Mouse (Mus musculus) embryo, embryonic 9.5 days (tissue): ENCODE results near the gene Fam241b.
"Not testable (repeated sequence)": the region's sequence is repeated elsewhere in the genome, so short reads cannot be mapped to it uniquely, and the experiment has no call there.

ENCODE experiments used
- DNase-seq: peaks from one replicate; pipeline ENCODE4 v3.0.0-alpha.2; 2017; ENCODE audit errors: extremely low spot score

Gene Fam241b

DNA sequence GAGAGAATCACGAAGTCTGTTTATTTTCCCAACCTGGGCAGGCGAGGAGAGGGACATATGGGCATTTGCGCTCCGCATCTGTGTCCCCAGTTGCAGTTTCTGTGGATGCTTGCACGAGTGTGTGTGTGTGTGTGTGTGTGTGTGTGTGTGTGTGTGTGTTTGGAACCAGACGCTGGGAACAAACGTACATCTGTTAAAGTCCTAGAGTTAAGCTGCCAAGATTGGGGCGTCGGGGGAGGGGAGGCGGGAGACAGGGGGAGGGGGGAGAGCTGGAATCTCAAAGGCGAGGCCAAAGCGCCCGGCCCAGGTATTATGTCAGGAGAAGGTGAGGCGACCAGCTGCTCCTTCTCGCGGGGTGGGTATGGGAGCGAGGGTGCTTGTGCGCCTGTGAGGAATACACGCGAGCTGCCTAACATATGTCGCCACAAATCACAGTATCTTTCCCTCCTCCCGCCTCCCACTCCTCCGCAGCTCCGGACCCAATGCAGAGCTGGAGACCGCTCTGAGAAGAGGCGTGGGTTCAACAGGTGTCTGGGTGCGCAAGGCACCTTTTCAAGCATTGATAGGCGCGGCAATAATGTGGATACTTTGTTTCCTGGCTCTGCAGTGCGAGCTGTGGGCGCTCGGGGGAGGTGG is 15.3 kb downstream of the Fam241b start:
- no peak for DNase-seq

DNA sequence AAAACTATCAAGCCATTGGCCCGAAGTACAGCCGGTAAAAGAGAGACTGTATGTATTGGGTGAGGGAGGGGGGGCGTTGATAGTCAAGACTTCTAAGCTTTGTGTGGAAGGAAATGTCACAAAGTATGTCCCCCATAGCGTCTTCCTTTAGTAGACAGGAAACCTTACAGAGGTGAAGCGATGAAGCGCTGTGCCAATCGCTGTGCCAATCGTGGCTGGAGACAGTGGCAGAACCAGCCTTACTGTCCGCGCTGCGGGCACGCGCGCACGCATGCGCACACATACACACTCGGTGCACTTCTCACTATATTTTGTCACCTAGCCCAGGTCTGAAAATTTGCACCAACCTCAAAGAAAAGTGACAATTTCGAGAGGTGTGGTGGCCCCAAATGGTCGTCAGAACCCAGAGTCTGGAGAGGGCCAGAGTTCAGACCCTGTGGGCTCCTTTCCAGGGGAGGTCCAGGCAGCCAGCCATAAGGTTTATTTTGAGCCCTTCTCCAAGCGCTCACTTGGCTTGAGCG is 15.9 kb downstream of the Fam241b start:
- no peak for DNase-seq

DNA sequence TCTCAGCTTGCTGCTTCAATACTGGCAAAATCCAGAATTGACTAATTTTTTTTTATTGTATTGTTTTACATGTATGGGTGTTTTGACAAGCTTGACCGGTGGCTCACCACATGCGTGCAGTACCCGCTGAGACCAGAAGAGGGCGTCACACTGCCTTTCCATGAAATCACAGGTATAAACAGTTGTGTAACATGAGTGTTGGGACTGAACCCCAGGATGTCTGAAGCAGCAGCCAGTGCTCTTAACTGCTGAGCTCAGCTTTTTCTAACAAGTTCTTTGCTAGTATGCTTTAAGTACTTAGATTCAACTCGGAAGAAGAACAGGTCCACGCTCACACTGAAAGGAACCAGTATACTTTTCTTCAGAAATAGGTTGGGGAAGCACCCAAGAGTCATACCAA is 16.6 kb downstream of the Fam241b start:
- DNase-seq, result no peak

DNA sequence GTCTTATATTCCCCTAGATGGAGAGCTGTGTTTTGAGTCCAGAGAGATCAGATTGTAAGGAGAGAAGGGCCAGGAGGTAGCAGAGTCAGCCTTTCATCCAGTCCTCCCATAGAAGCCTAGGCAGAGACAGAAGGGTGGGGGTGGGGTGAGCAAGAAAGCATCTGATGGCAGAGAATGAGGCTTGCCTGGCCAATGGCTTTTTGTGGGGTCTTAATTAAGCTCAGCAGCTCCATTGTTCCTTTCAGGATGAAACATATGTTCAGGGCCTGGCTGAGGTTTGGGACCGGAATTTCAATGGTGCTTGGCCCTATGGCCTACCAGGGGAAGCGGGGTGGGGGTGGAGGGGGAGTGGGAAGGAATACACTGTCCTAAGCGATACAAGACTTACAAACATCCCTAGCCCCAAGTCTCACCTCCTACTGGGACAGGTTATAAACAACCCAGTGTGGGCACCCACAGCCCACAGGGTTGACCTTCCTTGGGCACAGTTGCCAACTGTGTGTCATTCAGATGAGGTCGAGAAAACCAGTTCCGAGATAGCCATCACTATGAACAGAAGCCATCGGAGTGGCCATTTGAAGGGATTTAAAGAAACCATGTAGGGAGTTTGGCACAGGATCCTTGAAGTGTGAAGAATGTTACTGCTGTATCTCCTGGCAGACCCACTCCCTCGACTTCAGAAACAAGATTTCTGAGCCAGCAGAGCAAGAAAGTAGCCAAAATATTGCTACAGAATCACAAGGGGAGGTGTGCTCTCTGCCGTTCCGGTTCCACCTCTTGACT is 29.7 kb downstream of the Fam241b start:
- DNase-seq, result no peak

DNA sequence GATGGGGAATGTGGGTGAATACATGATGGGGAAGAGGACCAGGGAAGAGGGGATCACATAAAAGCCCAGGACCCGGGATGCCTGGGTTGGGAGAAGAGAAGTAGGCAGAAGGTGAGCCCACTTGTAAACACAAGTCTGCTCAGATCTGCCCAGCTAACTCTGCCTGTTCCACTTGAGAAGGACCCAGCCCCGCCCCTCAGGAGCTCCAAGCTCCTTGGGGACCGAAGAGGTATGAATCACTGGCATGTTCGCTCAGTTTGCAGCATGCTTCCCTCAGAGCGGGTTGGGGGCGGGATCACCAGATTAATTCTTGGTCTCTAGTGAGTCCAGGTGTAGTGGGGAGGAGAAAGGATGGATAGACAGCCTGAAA is 32.5 kb downstream of the Fam241b start:
- DNase-seq, result no peak

DNA sequence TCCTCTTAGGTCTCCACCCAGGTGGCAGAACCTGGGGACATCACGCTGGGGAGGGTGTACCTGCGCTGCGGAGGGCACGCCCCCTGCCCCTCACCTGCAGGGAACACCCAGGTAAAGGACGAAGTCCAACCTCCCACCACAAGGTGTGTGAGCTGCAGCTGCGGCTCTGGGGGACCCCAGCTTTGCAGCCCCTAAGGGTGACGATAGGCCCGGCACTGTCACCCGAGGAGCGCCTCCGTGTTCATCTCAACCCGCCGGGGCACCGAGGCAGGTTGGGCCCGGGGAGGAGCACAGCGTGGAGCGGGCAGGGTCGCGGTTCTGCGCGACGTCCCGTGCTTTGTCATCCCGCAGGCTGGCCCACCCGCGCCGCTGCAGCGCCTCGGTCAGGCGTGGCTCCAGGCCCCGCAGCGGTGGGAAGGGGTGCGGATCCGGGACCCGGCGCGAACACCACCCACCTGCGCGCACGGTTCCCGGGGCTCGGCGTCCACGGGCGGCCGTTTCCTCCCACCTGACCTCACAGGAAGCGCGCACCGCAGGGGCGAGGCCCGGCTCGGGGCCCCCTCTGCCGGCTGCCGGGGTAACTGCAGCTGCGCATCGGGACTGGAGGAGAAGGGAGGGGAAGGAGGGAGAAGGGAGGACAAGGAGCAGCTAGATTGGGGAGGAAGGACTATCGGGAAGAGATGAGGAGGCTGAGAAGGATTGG is 33.1 kb downstream of the Fam241b start:
- peak; percentile 87 for DNase-seq

DNA sequence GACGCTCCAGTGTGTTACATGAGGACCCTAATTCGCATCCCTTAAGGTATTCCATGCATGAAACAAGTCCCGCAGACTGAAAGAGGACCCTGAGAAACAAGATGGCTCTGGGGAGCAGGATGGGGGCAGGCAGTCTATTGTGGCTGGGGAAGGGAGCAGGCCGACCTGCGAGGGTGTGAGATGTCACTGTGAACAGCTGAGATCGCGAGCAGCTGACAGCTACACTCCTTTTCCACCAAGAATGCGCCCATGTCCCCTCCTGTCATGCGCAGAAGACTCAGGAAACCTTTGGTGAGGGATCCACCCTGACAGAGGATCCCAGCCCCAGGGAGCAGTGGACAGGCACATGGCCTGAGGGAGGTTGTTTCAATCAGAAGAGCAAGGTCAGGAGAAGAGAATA is 36.7 kb downstream of the Fam241b start:
- no peak for DNase-seq

DNA sequence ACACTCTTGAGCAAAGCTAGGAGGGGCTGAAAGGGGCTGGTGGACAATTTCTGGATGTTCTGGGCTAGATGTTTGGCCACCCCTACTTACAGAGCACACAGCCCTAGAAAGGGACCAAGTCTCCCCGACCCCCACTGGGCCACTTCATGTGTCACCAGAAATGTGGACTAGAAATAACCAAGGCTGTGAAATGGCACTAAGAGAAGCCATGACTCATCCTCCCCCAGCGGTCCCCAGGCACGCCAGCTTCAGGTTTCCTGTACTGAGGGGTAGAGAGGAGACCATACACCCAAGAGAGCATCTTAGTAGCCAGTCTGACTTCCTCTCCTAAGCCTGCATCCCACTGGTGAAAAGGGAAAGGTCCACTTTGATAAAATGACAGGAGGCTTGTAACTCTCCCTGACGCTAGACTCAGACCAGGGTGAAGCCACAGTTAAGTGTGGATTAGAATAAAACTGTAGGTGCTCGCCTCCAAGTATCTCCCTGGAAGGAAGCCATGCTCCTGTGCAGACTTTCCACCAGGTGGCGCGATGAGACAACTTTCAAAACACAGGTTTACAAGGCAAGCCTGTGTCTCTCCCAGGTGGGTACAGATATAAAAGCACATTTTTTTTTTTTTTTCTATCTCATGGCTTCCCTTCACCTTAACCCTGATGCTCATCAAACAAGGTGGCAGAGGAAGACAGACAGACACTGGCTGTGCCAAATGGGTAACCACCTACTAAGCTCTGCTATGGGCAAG is 38.7 kb downstream of the Fam241b start:
- DNase-seq, result peak; percentile 58

DNA sequence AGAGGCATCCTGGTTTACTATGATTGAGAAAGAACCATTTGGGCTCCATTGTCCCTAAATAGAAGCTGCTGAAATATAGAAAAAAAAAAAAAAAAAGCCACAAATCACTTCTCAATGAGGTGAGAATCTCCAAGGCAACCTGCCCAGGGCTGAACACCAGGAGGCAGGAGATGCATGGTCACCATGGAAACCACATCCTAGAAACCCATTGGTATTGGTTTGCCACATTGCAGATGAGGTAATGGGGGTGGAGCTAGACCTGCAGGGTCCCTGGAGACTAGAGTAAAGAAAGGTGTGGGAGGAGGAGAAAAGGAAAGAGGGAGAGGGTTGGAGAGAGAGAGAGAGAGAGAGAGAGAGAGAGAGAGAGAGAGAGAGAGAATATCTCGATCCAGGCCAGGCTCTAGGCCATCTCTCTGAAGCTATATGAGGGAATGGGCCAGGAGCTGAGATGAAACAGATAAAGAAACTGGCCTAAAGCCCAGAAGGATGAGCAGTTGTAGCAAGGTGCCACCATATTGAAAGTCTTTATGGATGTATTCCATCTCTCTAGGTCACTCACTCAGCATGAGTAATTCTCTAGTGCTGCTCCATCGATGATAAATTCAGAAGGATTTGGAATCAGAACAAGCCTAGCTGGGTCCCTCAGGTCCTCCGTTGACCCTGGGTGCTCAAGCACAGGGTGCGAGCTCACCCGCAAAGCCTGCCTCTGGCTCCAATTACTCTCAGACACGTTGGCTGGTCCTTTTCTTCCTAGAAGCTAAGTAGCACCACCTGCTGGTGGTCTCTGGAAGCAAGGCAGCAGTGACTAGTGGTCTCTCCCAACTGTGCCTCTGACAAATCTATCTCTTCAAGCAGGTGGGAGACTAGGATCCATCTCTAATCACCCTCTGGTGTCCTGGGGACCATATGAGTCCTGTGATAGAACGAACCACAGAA is 41.9 kb downstream of the Fam241b start:
- DNase-seq, result peak; percentile 79

DNA sequence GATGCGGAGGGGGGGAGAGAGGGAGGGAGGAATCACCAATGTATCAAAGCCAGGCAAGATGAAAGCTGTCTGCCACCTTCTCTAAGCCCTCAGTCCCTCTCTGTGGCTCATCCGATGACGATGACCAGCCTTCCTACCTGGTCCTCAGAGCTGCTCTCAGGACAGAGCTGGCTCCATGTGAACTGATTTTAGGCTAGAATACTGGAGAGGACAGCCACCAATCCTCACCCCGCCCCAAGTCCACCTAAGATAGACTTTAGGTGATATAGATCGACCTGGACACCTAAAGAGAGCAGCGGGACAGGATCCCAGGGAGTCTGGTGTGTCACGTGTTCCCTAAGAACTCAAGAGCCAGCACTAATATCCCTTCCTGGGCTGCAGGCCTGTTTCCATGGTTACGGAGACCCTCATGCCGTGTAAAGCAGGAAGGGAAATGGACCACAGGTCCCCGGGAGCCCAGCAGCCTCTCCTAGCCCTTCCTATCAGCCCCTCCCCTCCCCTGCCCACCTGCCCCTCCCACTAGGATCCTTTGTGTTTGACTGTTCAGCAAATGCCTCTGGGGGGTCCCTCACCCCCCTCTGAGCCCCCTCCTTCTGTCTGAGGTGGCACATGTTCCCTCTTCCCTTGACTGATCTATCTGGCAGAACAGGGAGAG is 43.8 kb downstream of the Fam241b start:
- no peak for DNase-seq

DNA sequence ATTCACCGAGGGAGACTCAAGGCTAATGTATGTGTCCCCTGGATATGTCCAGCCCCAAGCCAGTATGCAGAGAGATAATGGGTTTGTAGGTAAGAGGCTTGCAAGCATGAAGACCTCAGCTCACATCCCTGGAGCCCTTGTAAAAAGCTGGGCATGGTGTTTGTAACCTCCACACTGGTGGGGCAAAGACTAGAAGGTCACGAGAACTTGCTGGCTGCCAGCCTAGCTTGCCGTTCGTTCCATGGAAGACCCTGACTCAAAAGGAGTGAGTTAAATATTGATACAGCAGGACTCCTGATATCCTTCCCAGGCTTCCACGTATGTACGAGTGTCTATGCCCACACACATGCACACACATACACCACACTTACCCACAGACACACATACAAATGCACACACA is 49.3 kb downstream of the Fam241b start:
- DNase-seq, result no peak

DNA sequence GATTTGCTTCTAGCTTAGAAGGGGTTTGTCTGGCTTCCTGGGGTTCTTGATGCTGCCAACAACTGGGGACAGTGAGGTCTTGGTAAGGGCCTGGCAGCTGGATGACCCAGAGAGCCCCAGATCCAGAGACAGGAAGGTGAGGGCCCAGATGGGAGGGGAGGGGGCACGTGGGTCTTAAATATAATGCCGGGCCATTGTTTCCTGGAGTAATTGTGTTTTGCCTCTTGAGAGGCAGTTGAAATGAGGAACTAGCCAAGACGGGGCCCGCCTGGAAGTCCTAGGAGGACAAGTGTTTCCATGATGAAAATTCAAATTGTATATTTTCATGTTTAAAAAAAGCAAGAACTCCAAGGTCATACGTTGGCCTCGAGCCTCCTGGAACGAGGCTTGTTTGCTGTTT is 49.8 kb downstream of the Fam241b start:
- no peak for DNase-seq

DNA sequence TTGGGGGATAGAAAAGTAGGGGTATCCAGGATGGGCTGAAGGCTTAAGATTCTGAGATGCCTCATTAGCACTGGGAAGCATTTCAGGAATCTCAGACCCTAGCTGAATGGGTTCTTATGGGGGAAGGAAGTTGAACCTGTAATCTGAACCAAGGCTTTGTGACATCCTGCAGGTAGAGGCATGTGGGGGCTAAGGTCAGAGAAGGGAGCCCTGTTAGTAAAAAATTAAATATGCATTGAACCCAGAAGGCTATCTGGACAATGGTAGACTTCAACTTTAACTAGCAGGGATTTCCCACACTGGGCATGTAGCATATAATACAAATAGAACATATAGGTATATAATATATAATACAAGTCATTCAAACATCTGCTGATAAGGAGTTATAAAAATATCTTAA is 54.2 kb downstream of the Fam241b start:
- no peak for DNase-seq

DNA sequence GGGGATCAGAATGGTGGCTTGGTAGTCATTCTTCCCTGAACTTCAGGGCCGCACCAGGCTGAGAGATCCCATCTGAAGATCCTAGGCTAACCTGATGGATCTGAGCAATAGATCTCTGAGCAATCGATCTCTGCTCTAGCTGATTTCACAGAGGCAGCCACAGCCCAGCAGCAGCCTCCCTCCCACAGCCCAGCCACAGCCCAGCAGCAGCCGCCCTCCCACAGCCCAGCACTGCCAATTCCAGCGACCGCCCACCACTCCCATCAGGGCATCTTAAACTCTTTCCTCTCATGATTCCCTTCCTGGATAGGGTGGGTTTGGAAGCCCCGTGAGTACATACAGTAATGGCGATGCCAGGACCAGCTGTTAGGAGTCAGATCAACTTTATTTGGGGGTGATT is 54.6 kb downstream of the Fam241b start:
- no peak for DNase-seq

DNA sequence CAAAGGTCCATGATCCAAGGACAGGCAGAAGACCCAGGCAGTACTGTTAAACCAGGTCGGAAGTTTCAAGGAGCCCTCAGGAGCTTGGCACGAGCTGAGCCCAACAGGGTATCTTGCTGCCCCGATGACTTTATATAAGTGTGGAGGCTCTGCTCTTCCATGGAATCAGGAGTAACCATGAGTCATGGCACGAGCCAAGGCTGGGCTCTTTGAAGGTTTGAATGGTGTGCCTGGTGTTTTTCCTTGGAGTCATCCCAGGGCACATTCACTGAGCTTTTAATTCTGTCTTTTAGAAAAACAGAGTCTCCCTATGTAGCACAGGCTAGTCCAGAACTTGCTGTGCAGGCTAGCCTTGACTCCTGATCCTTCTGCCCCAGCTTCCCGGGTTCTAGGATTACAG is 55.3 kb downstream of the Fam241b start:
- no peak for DNase-seq

DNA sequence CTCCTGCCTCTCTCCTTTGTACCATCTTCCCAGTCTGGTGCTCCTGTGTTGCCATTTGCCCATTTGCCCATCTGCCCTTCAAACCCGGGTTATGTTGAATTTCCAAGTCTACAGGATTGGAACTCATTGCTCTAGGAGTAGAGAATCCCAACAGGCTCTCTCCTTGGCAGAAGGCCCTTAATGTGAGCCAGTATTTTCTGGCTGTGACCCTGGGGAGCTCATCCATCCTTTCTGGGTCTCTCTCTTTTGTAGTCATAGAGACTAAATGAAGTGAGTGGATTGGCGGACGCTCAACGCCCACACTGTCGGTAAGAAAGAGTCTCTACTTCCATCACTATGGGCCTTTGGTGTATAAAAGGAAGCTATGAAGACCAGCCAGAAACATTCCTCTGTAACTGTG is 56.9 kb downstream of the Fam241b start:
- no peak for DNase-seq

DNA sequence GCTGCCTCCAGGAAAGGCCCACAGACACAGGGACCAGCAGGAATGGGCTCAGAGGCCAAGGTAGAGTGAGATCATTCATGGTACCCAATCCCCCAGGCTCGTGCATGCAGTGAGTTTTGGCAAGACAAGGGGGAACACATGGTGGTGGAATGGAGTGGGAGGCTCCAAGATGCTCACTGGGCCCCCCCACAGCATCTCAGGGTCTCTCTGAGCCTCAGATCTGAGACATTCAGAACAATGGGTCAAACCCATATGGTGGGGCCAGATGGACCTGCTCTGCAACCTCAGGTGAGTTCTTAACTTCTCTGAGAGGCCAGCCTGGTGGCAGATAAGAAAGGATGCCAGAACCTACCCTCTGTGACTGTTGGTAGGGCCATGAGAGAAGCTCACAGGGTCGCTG is 57.7 kb downstream of the Fam241b start:
- no peak for DNase-seq

DNA sequence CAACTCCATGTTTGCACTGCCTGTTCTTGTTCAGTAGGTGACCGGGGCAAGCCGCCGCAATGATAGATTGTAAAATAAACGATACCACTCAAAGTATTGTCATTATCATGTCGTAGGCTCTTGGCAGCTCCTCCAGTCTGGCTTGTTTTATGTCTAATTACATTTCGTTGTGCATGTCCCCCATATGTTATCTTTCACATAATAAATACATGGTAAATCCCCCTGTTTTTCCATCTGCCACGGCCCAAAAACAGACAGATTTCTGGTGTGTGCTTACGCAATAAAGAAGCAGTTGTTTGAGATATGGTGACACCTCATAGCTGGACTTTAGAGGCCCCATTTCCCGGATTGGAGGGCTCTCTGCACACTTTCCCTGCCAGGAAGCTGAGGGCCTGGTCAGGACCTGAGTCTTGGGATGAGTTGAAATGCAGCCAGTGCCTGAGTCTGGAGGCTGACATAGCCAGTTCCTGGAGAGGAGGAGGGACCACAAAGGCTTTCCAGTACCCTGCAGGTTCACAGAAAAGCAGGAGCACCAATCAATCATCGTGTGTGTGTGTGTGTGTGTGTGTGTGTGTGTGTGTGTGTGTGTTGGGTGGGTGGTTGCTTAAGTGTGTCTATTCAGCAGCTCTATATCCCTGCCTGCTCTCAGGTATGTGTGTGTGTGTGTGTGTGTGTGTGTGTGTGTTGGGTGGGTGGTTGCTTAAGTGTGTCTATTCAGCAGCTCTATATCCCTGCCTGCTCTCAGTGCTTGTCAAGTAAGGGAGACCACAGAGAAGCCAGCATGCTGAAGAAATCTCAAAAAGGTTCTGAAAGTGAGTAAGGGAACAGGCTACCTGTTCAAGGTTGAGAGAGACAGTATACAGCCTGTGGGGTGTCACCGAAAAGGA is 67.2 kb downstream of the Fam241b start:
- no peak for DNase-seq

DNA sequence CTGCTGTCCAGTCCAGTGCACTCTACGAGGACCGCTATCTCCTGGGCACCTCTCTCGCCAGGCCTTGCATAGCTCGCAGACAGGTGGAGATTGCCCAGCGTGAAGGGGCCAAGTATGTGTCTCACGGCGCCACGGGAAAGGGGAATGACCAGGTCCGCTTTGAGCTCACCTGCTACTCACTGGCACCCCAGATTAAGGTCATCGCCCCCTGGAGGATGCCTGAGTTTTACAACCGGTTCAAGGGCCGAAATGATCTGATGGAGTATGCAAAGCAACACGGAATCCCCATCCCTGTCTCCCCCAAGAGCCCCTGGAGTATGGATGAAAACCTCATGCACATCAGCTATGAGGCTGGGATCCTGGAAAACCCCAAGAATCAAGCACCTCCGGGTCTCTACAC is 72.4 kb downstream of the Fam241b start:
- not testable (repeated sequence) for DNase-seq
